Mouse (Mus musculus) MEL (cell line): ENCODE results near the gene Celsr1. TPM values are rescaled to one million over a fixed set of nuclear protein-coding genes. Genes with fewer than 3 reads are reported as not detected.

Source experiments
- DNase-seq: peaks from one replicate; pipeline ENCODE4 v3.0.0; 2011; ENCODE audit warnings: low read depth, low spot score
- H3K27ac ChIP-seq: 2 replicates; pipeline ENCODE4 v1.5.1; 2012; ENCODE audit warnings: low read depth, mild to moderate bottlenecking, control low read depth, low read length, moderate library complexity; ENCODE audit not compliant: control insufficient read depth
- H3K27me3 ChIP-seq, 2 experiments: fragments of 150-350 bp in 1 of 2; sonication (generic) in 1 of 2; 2 replicates each; pipeline ENCODE4 v1.6.1; 2012; ENCODE audit warnings: low read length in 2 of 2, mild to moderate bottlenecking in 2 of 2, improper control_type of control experiment in 1 of 2, moderate library complexity in 1 of 2; ENCODE audit not compliant: insufficient read depth in 2 of 2, control insufficient read depth in 1 of 2
- H3K36me3 ChIP-seq, 2 experiments: 2 replicates each; pipeline ENCODE4 v1.6.1; 2012 to 2014; ENCODE audit warnings: low read length in 2 of 2, improper control_type of control experiment in 1 of 2, inconsistent platforms in 1 of 2, mild to moderate bottlenecking in 1 of 2; ENCODE audit not compliant: insufficient read depth in 2 of 2, control insufficient read depth in 1 of 2
- H3K4me1 ChIP-seq, 2 experiments: fragments of 150-350 bp in 1 of 2; sonication (generic) in 1 of 2; 2 replicates each; pipeline ENCODE4 v1.6.1; 2012; ENCODE audit warnings: low read length in 2 of 2, improper control_type of control experiment in 1 of 2, mild to moderate bottlenecking in 1 of 2; ENCODE audit not compliant: insufficient read depth in 2 of 2, control insufficient read depth in 1 of 2
- H3K4me3 ChIP-seq, 2 experiments: fragments of 150-350 bp in 1 of 2; sonication (generic) in 1 of 2; 2 replicates each; pipeline ENCODE4 v1.5.1; 2012; ENCODE audit warnings: low read depth in 2 of 2, low read length in 2 of 2, mild to moderate bottlenecking in 2 of 2, moderate library complexity in 2 of 2, control low read depth in 1 of 2, improper control_type of control experiment in 1 of 2; ENCODE audit not compliant: control insufficient read depth in 1 of 2, insufficient read depth in 1 of 2
- H3K79me2 ChIP-seq: 2 replicates; pipeline ENCODE4 v1.6.1; 2012; ENCODE audit warnings: mild to moderate bottlenecking, low read length, moderate library complexity; ENCODE audit not compliant: control insufficient read depth, poor library complexity, insufficient read depth
- H3K9ac ChIP-seq: 2 replicates; pipeline ENCODE4 v1.6.1; 2012; ENCODE audit warnings: low read depth, mild to moderate bottlenecking, control low read depth, low read length, moderate library complexity; ENCODE audit not compliant: control insufficient read depth, poor library complexity, severe bottlenecking
- H3K9me3 ChIP-seq: fragments of 150-350 bp; sonication (generic); replicated peaks from 2 replicates; pipeline ENCODE4 v1.6.1; 2012; ENCODE audit warnings: mild to moderate bottlenecking, low read length, improper control_type of control experiment, moderate library complexity; ENCODE audit not compliant: insufficient read depth
- BHLHE40 ChIP-seq: IDR thresholded peaks from 2 replicates; pipeline ENCODE4 v1.6.1; 2012; ENCODE audit warnings: low read depth, mild to moderate bottlenecking, inconsistent platforms, low read length, improper control_type of control experiment, borderline replicate concordance
- CHD2 ChIP-seq: IDR thresholded peaks from 2 replicates; pipeline ENCODE4 v1.6.1; 2011; ENCODE audit warnings: low read length, improper control_type of control experiment
- CTCF ChIP-seq, 3 experiments: IDR thresholded peaks in 2 of 3; conservative IDR thresholded peaks in 1 of 3; 2 replicates each; pipeline ENCODE4 v1.5.1; 2011 to 2012; ENCODE audit warnings: low read length in 3 of 3, low read depth in 2 of 3, mild to moderate bottlenecking in 2 of 3, improper control_type of control experiment in 1 of 3, inconsistent platforms in 1 of 3, mixed read lengths in 1 of 3, moderate library complexity in 1 of 3; ENCODE audit not compliant: control insufficient read depth in 1 of 3, insufficient read depth in 1 of 3, poor library complexity in 1 of 3, severe bottlenecking in 1 of 3
- E2F4 ChIP-seq: IDR thresholded peaks from 2 replicates; pipeline ENCODE4 v1.6.1; 2011; ENCODE audit warnings: low read depth, low read length, improper control_type of control experiment, borderline replicate concordance
- ELF1 ChIP-seq: IDR thresholded peaks from 2 replicates; pipeline ENCODE4 v1.6.1; 2014; ENCODE audit warnings: low read depth, mild to moderate bottlenecking, inconsistent platforms, low read length, improper control_type of control experiment, moderate library complexity
- EP300 ChIP-seq, 2 experiments: IDR thresholded peaks; 2 replicates each; pipeline ENCODE4 v1.6.1; 2011; ENCODE audit warnings: improper control_type of control experiment in 2 of 2, low read length in 2 of 2, low read depth in 1 of 2, mild to moderate bottlenecking in 1 of 2
- GABPA ChIP-seq: IDR thresholded peaks from 2 replicates; pipeline ENCODE4 v1.6.1; 2012; ENCODE audit warnings: low read depth, mild to moderate bottlenecking, inconsistent platforms, low read length, improper control_type of control experiment, moderate library complexity
- GATA1 ChIP-seq: IDR thresholded peaks from 2 replicates; pipeline ENCODE4 v1.6.1; 2011; ENCODE audit warnings: low read depth, low read length, improper control_type of control experiment
- HCFC1 ChIP-seq: IDR thresholded peaks from 2 replicates; pipeline ENCODE4 v1.6.1; 2012; ENCODE audit warnings: low read depth, mild to moderate bottlenecking, inconsistent platforms, low read length, improper control_type of control experiment, moderate library complexity
- MAFK ChIP-seq: IDR thresholded peaks from 2 replicates; pipeline ENCODE4 v1.6.1; 2011; ENCODE audit warnings: low read depth, mild to moderate bottlenecking, low read length, improper control_type of control experiment, borderline replicate concordance
- MAX ChIP-seq: IDR thresholded peaks from 2 replicates; pipeline ENCODE4 v1.6.1; 2011; ENCODE audit warnings: low read length, improper control_type of control experiment
- MEF2A ChIP-seq: IDR thresholded peaks from 2 replicates; pipeline ENCODE4 v1.6.1; 2014; ENCODE audit warnings: low read depth, mild to moderate bottlenecking, inconsistent platforms, low read length, improper control_type of control experiment; ENCODE audit not compliant: poor library complexity, insufficient replicate concordance, severe bottlenecking; ENCODE audit errors: extremely low read depth
- MXI1 ChIP-seq: IDR thresholded peaks from 2 replicates; pipeline ENCODE4 v1.6.1; 2011; ENCODE audit warnings: mild to moderate bottlenecking, low read depth, low read length, improper control_type of control experiment
- MYB ChIP-seq: IDR thresholded peaks from 2 replicates; pipeline ENCODE4 v1.6.1; 2011; ENCODE audit warnings: mild to moderate bottlenecking, low read depth, low read length, improper control_type of control experiment
- MYC ChIP-seq: IDR thresholded peaks from 2 replicates; pipeline ENCODE4 v1.6.1; 2011; ENCODE audit warnings: low read depth, mild to moderate bottlenecking, low read length, improper control_type of control experiment, moderate library complexity
- NELFE ChIP-seq: IDR thresholded peaks from 2 replicates; pipeline ENCODE4 v1.6.1; 2011; ENCODE audit warnings: low read depth, low read length, improper control_type of control experiment
- NRF1 ChIP-seq: IDR thresholded peaks from 2 replicates; pipeline ENCODE4 v1.6.1; 2014; ENCODE audit warnings: low read depth, mild to moderate bottlenecking, inconsistent platforms, low read length, improper control_type of control experiment, moderate library complexity; ENCODE audit not compliant: poor library complexity, insufficient read depth, severe bottlenecking
- POLR2A ChIP-seq, 2 experiments: IDR thresholded peaks; 2 replicates each; pipeline ENCODE4 v1.6.1; 2011 to 2012; ENCODE audit warnings: low read length in 2 of 2, mild to moderate bottlenecking in 2 of 2, control low read depth in 1 of 2, improper control_type of control experiment in 1 of 2, low read depth in 1 of 2, moderate library complexity in 1 of 2; ENCODE audit not compliant: control insufficient read depth in 1 of 2, insufficient read depth in 1 of 2, poor library complexity in 1 of 2
- POLR2AphosphoS2 ChIP-seq: IDR thresholded peaks from 2 replicates; pipeline ENCODE4 v1.6.1; 2011; ENCODE audit warnings: low read length, improper control_type of control experiment
- RAD21 ChIP-seq: IDR thresholded peaks from 2 replicates; pipeline ENCODE4 v1.6.1; 2011; ENCODE audit warnings: mild to moderate bottlenecking, low read depth, low read length, improper control_type of control experiment
- SIN3A ChIP-seq: IDR thresholded peaks from 2 replicates; pipeline ENCODE4 v1.6.1; 2012; ENCODE audit warnings: low read length, improper control_type of control experiment, inconsistent platforms
- SMC3 ChIP-seq: IDR thresholded peaks from 2 replicates; pipeline ENCODE4 v1.6.1; 2011; ENCODE audit warnings: low read depth, low read length, improper control_type of control experiment
- TBP ChIP-seq: IDR thresholded peaks from 2 replicates; pipeline ENCODE4 v1.8.0; 2011; ENCODE audit warnings: low read depth, low read length, improper control_type of control experiment
- TCF12 ChIP-seq: IDR thresholded peaks from 2 replicates; pipeline ENCODE4 v1.6.1; 2014; ENCODE audit warnings: low read depth, mild to moderate bottlenecking, inconsistent platforms, low read length, improper control_type of control experiment, moderate library complexity
- UBTF ChIP-seq: IDR thresholded peaks from 2 replicates; pipeline ENCODE4 v1.6.1; 2012; ENCODE audit warnings: low read depth, mild to moderate bottlenecking, inconsistent platforms, low read length, improper control_type of control experiment, moderate library complexity, borderline replicate concordance; ENCODE audit not compliant: insufficient read depth
- USF1 ChIP-seq: IDR thresholded peaks from 2 replicates; pipeline ENCODE4 v1.6.1; 2014; ENCODE audit warnings: low read depth, mild to moderate bottlenecking, inconsistent platforms, low read length, improper control_type of control experiment, moderate library complexity
- ZC3H11A ChIP-seq: IDR thresholded peaks from 2 replicates; pipeline ENCODE4 v1.6.1; 2012; ENCODE audit warnings: low read depth, mild to moderate bottlenecking, inconsistent platforms, low read length, improper control_type of control experiment
- ZKSCAN1 ChIP-seq: IDR thresholded peaks from 2 replicates; pipeline ENCODE4 v1.6.1; 2012; ENCODE audit warnings: low read depth, mild to moderate bottlenecking, inconsistent platforms, low read length, improper control_type of control experiment, moderate library complexity
- ZMIZ1 ChIP-seq: IDR thresholded peaks from 2 replicates; pipeline ENCODE4 v1.6.1; 2012; ENCODE audit warnings: low read depth, mild to moderate bottlenecking, inconsistent platforms, low read length, improper control_type of control experiment, moderate library complexity
- ZNF384 ChIP-seq: IDR thresholded peaks from 2 replicates; pipeline ENCODE4 v1.6.1; 2012; ENCODE audit warnings: low read depth, mild to moderate bottlenecking, inconsistent platforms, low read length, improper control_type of control experiment
- polyA plus RNA-seq, 2 experiments: library from polyadenylated mRNA; stranded (reverse) in 1 of 2; unstranded in 1 of 2; fragments of >175 nt in 1 of 2; fragments of >200 nt in 1 of 2; gene quantifications; 2 replicates each; pipeline versions ENCODE4 v1.2.1 to v1.2.4; 2012; ENCODE audit warnings: low replicate concordance in 2 of 2, low read depth in 1 of 2; ENCODE audit not compliant: insufficient read length in 2 of 2, insufficient read depth in 1 of 2, missing spikeins in 1 of 2
- total RNA-seq: library from RNA; depleted of rRNA; stranded (reverse); fragments of 300-350 nt; gene quantifications from 2 replicates; pipeline ENCODE4 v1.2.3, GENCODE M21; 2012

Gene Celsr1
- total and polyA plus RNA-seq, 3 experiments: 0.12 to 0.42 TPM; not detected in 1

GRCm38 (mm10) chr15:85913605-85914004 lies 120.0 kb downstream of the Celsr1 start:
- Histone ChIP-seq H3K27me3 (no peaks in the 10 kb centered on the region), H3K4me3 (no peak overlapping the region), H3K27ac (no peak overlapping the region), H3K36me3 (no peaks in the 10 kb centered on the region), H3K4me1 (peaks cover 0 to 14% of the 10 kb centered on the region in 2 experiments; a peak in 2 of 4 replicates), H3K9me3 (no peaks in the 10 kb centered on the region), H3K79me2 (no peaks in the 10 kb centered on the region), H3K9ac (no peak overlapping the region)
- TF ChIP-seq MYB (no peak), GABPA (no peak), CHD2 (no peak), MAFK (no peak), TBP (no peak), E2F4 (no peak), NRF1 (0 out of 2 replicates have a peak, but pooled peaks have one; percentile 7), CTCF (IDR thresholded peaks at IDR 0.05 in 2 of 3, conservative IDR thresholded peaks at IDR 0.05 in 1 of 3; ENCODE audit: control insufficient read depth in 1 of 3, insufficient read depth in 1 of 3, low read depth in 2 of 3, low read length in 3 of 3, poor library complexity in 1 of 3, severe bottlenecking in 1 of 3) (peak; percentile 65 to 74 (median 66)), MEF2A (no peak), SMC3 (peak; percentile 78), ZKSCAN1 (no peak), POLR2A (IDR thresholded peaks at IDR 0.05; ENCODE audit: control insufficient read depth in 1 of 2, insufficient read depth in 1 of 2, low read depth in 1 of 2, low read length in 2 of 2, poor library complexity in 1 of 2) (no peak), UBTF (no peak), RAD21 (peak; percentile 75), ZC3H11A (peak; percentile 87), TCF12 (no peak)
- DNase-seq: peak; percentile 82

GRCm38 (mm10) chr15:85909931-85910330 lies 123.6 kb downstream of the Celsr1 start:
- H3K79me2 ChIP-seq: no peaks in the 10 kb centered on the region
- H3K4me3 ChIP-seq: no peak overlapping the region
- TF ChIP-seq EP300 (IDR thresholded peaks at IDR 0.05; ENCODE audit: low read depth in 1 of 2, low read length in 2 of 2) (peak in 1 of 2 experiments; percentile 24; a peak in 1 of 4 replicates), NELFE (no peak), ZNF384 (no peak), NRF1 (no peak), MAX (no peak), MAFK (no peak), ELF1 (no peak), CTCF (IDR thresholded peaks at IDR 0.05 in 2 of 3, conservative IDR thresholded peaks at IDR 0.05 in 1 of 3; ENCODE audit: control insufficient read depth in 1 of 3, insufficient read depth in 1 of 3, low read depth in 2 of 3, low read length in 3 of 3, poor library complexity in 1 of 3, severe bottlenecking in 1 of 3) (no peak), TBP (no peak), BHLHE40 (no peak), MYC (no peak), E2F4 (no peak), UBTF (no peak), TCF12 (0 out of 2 replicates have a peak, but pooled peaks have one; percentile 39), MEF2A (no peak), HCFC1 (no peak), CHD2 (no peak), MXI1 (no peak), ZMIZ1 (no peak), GATA1 (peak; percentile 58), SIN3A (no peak), POLR2A (IDR thresholded peaks at IDR 0.05; ENCODE audit: control insufficient read depth in 1 of 2, insufficient read depth in 1 of 2, low read depth in 1 of 2, low read length in 2 of 2, poor library complexity in 1 of 2) (no peak), POLR2AphosphoS2 (no peak), ZC3H11A (no peak), USF1 (no peak)

More at GRCm38 (mm10) chr15:85909931-85910330, 123.6 kb downstream of the Celsr1 start:
- Histone ChIP-seq H3K9me3 (no peaks in the 10 kb centered on the region), H3K9ac (no peak overlapping the region), H3K27me3 (no peaks in the 10 kb centered on the region), H3K36me3 (no peaks in the 10 kb centered on the region), H3K4me1 (peaks cover 0 to 15% of the 10 kb centered on the region in 2 experiments; a peak in 2 of 4 replicates), H3K27ac (no peak overlapping the region)
- peak; percentile 28 for DNase-seq
